In the genomic region with DNA sequence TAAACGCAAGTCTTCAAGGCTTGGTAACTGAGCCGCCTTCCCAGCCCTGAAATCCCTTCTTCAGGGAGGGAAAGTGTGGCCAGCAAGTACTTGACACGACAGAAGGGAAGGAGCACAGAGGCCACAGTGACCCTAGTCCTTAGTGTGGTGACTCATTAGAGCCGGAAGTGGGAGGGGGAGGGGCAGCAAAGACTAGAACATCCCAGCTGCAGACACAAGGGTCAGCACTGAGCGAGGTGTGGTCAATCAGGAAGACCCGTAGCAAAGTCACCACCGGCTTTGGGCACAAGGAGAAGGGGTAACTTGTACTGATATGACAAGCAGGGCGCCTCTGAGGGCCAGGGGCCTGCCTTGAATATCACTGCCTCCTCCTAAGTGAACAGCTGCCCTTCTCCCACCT, we compare ENCODE assay signal across 9 mouse cellular contexts. TPM values are rescaled to one million over a fixed set of nuclear protein-coding genes. Genes with fewer than 3 reads are reported as not detected.
DNase-seq lines count a peak whose midpoint lies in the region; ATAC-seq lines count a peak whose summit lies in the region.
"Had no signal": no experiment of that assay in that cellular context is flagged by ENCODE, and none has a peak within 500 bp of the region (broad histone marks: within the 10 kb centered on the region; RNA-seq: fewer than 3 reads in every experiment).

No protein-coding gene starts in this region.

- WGBS in lung, embryonic 15.5 days = 32% methylated on average over 8 of the region's 8 CpGs

- H3K9ac ChIP-seq in lung, embryonic 15.5 days = no peak overlapping the region

- intact Hi-C loops in left cerebral cortex, postnatal 4 days (cut with DNase I) = no loop called here

- H3K4me2 ChIP-seq in lung, embryonic 15.5 days = no peak overlapping the region

- no peaks in the 10 kb centered on the region for H3K9me3 ChIP-seq in lung, embryonic 15.5 days

- no peak overlapping the region for H3K27ac ChIP-seq in lung, embryonic 15.5 days

- no peak overlapping the region for H3K4me3 ChIP-seq in lung, embryonic 15.5 days

- no peaks in the 10 kb centered on the region for H3K4me1 ChIP-seq in lung, embryonic 15.5 days

- no peaks in the 10 kb centered on the region for H3K27me3 ChIP-seq in lung, embryonic 15.5 days

- ATAC-seq in lung, embryonic 15.5 days (ENCODE audit: borderline replicate concordance, extremely low read depth, low FRiP score, low TSS enrichment) = peak; percentile 15; the same call in 1 of the 2 replicates

- no peaks in the 10 kb centered on the region; the same call in 1 of the 2 replicates for H3K36me3 ChIP-seq in lung, embryonic 15.5 days

- DNase-seq in adipocyte (ENCODE audit: low spot score) = peak; percentile 48
- DNase-seq in embryo, embryonic 9.5 days (ENCODE audit: extremely low spot score) = peak; percentile 52
- peak; percentile 44 for DNase-seq in kidney, adult 11 months
- no peak for DNase-seq in cerebellum, postnatal 25 days
- no peak for DNase-seq in layer of hippocampus, adult 18-20 months (ENCODE audit: low spot score in 2 of 2)
- DNase-seq in thymus, postnatal 25 days = no peak
- no peak for DNase-seq in left cerebral cortex, postnatal 4 days

RNA-seq across cellular contexts. Expression of a gene that starts 8.9 kb away (rescaled TPM):
- polyA plus RNA-seq in lung, embryonic 15.5 days (2015; fragmentation: Nextera tagmentation; extraction: Ambion mirVana) = 46.3 and 48.4 TPM in 2 replicates
- total RNA-seq in layer of hippocampus, adult 18-20 months (2021) = 10 to 100 TPM; 20.1 to 20.3 TPM
- total RNA-seq in left cerebral cortex, postnatal 4 days (2021) = 10 to 100 TPM; 15.2 to 16.0 TPM

RNA-seq across cellular contexts. Expression of a gene that starts 13.0 kb away (rescaled TPM):
- polyA plus RNA-seq in lung, embryonic 15.5 days (2015; fragmentation: Nextera tagmentation; extraction: Ambion mirVana) = 15.4 and 17.0 TPM in 2 replicates
- 10 to 100 TPM; 28.2 to 30.1 TPM for total RNA-seq in layer of hippocampus, adult 18-20 months (2021)
- total RNA-seq in left cerebral cortex, postnatal 4 days (2021) = 10 to 100 TPM; 31.0 to 31.7 TPM

RNA-seq across cellular contexts. Expression of a gene that starts 23.2 kb away (rescaled TPM):
- polyA plus RNA-seq in lung, embryonic 15.5 days (2015; fragmentation: Nextera tagmentation; extraction: Ambion mirVana) = 34.0 and 36.2 TPM in 2 replicates
- total RNA-seq in layer of hippocampus, adult 18-20 months (2021) = 100 to 1,000 TPM; 204 to 206 TPM
- 100 to 1,000 TPM; 134 to 155 TPM for total RNA-seq in left cerebral cortex, postnatal 4 days (2021)

RNA-seq across cellular contexts. Expression of a gene that starts 57.9 kb away (rescaled TPM):
- 1.6 and 3.8 TPM in 2 replicates for polyA plus RNA-seq in lung, embryonic 15.5 days (2015; fragmentation: Nextera tagmentation; extraction: Ambion mirVana)
- not detected for total RNA-seq in layer of hippocampus, adult 18-20 months (2021)
- total RNA-seq in left cerebral cortex, postnatal 4 days (2021) = not detected
- total RNA-seq: hematopoietic stem cell, adult 5-6 weeks had no signal

RNA-seq across cellular contexts. Expression of a gene that starts 58.9 kb away (rescaled TPM):
- 8.4 and 10.7 TPM in 2 replicates for polyA plus RNA-seq in lung, embryonic 15.5 days (2015; fragmentation: Nextera tagmentation; extraction: Ambion mirVana)
- total RNA-seq in layer of hippocampus, adult 18-20 months (2021) = 10 to 100 TPM in 1 of 2 experiments, 1 to 10 TPM in 1; 8.9 to 11.0 TPM
- total RNA-seq in left cerebral cortex, postnatal 4 days (2021) = 10 to 100 TPM; 10.4 to 11.3 TPM

Comparison
In these comparisons a context has a peak if more than half of its experiments do, and no peak if none do; other contexts are left out.
1. DNase-seq: peak in adipocyte (single experiment), embryo, embryonic 9.5 days (single experiment) and kidney, adult 11 months (single experiment); none in cerebellum, postnatal 25 days (0 of 2), layer of hippocampus, adult 18-20 months (0 of 2), thymus, postnatal 25 days (single experiment) and left cerebral cortex, postnatal 4 days (single experiment).